Mouse (Mus musculus) erythroblast, embryonic 14.5 days (primary cell): ENCODE data around the gene Slamf9.

ENCODE experiments used
- GATA1 ChIP-seq: IDR thresholded peaks from 2 replicates; pipeline ENCODE4 v1.6.1; 2012; ENCODE audit warnings: low read length, inconsistent platforms, mixed read lengths
- TAL1 ChIP-seq: IDR thresholded peaks from 3 replicates; pipeline ENCODE4 v1.6.1; 2012; ENCODE audit warnings: low read length, inconsistent platforms, mixed read lengths

- TF ChIP-seq GATA1, result no peak
- TF ChIP-seq TAL1, result no peak
These were observed 34.1 kb downstream of the Slamf9 start for GRCm38 (mm10) chr1:172509235-172509634.
